Mouse (Mus musculus) limb, embryonic 10.5 days (tissue): ENCODE data around the gene Gdf11. TPM values are rescaled to one million over a fixed set of nuclear protein-coding genes. Genes with fewer than 3 reads are reported as not detected.

ENCODE experiments used
- DNase-seq: peaks from one replicate; pipeline ENCODE4 v3.0.0-alpha.2; 2017; ENCODE audit warnings: low spot score
- H3K27ac ChIP-seq: fragments of 300-500 bp; sonication (generic); 2 replicates; pipeline ENCODE4 v1.5.1; 2016; ENCODE audit warnings: mild to moderate bottlenecking
- H3K27me3 ChIP-seq: fragments of 300-500 bp; sonication (generic); 2 replicates; pipeline ENCODE4 v1.6.1; 2016; ENCODE audit warnings: low read depth, mild to moderate bottlenecking; ENCODE audit not compliant: poor library complexity, severe bottlenecking
- H3K36me3 ChIP-seq: fragments of 300-500 bp; sonication (generic); 2 replicates; pipeline ENCODE4 v1.6.1; 2016; ENCODE audit warnings: mild to moderate bottlenecking, moderate library complexity
- H3K4me1 ChIP-seq: fragments of 300-500 bp; sonication (generic); 2 replicates; pipeline ENCODE4 v1.6.1; 2016
- H3K4me3 ChIP-seq: fragments of 300-500 bp; sonication (generic); 2 replicates; pipeline ENCODE4 v1.5.1; 2016; ENCODE audit warnings: mild to moderate bottlenecking, moderate library complexity
- H3K9me3 ChIP-seq: fragments of 300-500 bp; sonication (generic); replicated peaks from 2 replicates; pipeline ENCODE4 v1.6.1; 2016; ENCODE audit warnings: mild to moderate bottlenecking
- WGBS: fragments of 180-500 bp; shearing (Covaris S2); methylation state at CpG from one replicate; pipeline ENCODE4 v1.1.7; 2016; 5-methylcytosine and 5-hydroxymethylcytosine counted together
- polyA plus RNA-seq: library from polyadenylated mRNA; unstranded; fragments of >200 nt; fragmentation: Nextera tagmentation; extraction: Ambion mirVana; gene quantifications from 2 replicates; pipeline ENCODE4 v1.2.1, GENCODE M21; 2016

The Gdf11 gene
- polyA plus RNA-seq, 1 experiment from 2014 or later: 16.2 TPM

GRCm38 (mm10) chr10:128928356-128928755 lies 36.8 kb upstream of the Gdf11 start:
- no peak overlapping the region for H3K27ac ChIP-seq
- H3K27me3 ChIP-seq: peaks cover 67% of the 10 kb centered on the region
- H3K36me3 ChIP-seq: no peaks in the 10 kb centered on the region
- 38% methylated on average over 4 of the region's 4 CpGs for WGBS
- H3K9me3 ChIP-seq: no peaks in the 10 kb centered on the region
- H3K4me1 ChIP-seq: peaks cover 9% of the 10 kb centered on the region
- DNase-seq: no peak
- no peak overlapping the region for H3K4me3 ChIP-seq

GRCm38 (mm10) chr10:128923935-128924334 lies 32.4 kb upstream of the Gdf11 start, which contains the start of gene Bloc1s1:
TSS of gene Bloc1s1 (minus strand) at chr10:128924035.
- 66% methylated on average over 9 of the region's 9 CpGs for WGBS
- peaks cover 5% of the 10 kb centered on the region for H3K36me3 ChIP-seq
- peaks cover 23% of the 10 kb centered on the region for H3K27me3 ChIP-seq
- H3K4me3 ChIP-seq: peak within 1 kb of the TSS; percentile 77
- peaks cover 43% of the 10 kb centered on the region for H3K4me1 ChIP-seq
- DNase-seq: no peak
- H3K27ac ChIP-seq: peak within 1 kb of the TSS; percentile 86
- no peaks in the 10 kb centered on the region for H3K9me3 ChIP-seq

- peaks cover 15% of the 10 kb centered on the region for H3K27me3 ChIP-seq
- H3K27ac ChIP-seq: peak overlapping the region; percentile 86
- peak overlapping the region; percentile 77 for H3K4me3 ChIP-seq
- DNase-seq: peak; percentile 92
- H3K4me1 ChIP-seq: peaks cover 46% of the 10 kb centered on the region
- H3K9me3 ChIP-seq: no peaks in the 10 kb centered on the region
- peaks cover 9% of the 10 kb centered on the region for H3K36me3 ChIP-seq
- under 1% methylated on average over 42 of the region's 42 CpGs for WGBS
Observed at GRCm38 (mm10) chr10:128923013-128923691, 31.6 kb upstream of the Gdf11 start.

- peaks cover 46% of the 10 kb centered on the region for H3K4me1 ChIP-seq
- H3K27me3 ChIP-seq: peaks cover 11% of the 10 kb centered on the region; the same call in 1 of the 2 replicates
- 19% methylated on average over 1 of the region's 1 CpGs for WGBS
Observed at GRCm38 (mm10) chr10:128922822-128923012, 31.2 kb upstream of the Gdf11 start, which contains the start of gene Rdh5. TSS of gene Rdh5 (minus strand) at chr10:128922888.

GRCm38 (mm10) chr10:128921883-128922821 lies 30.6 kb upstream of the Gdf11 start:
- no peak for DNase-seq
- peaks cover 5% of the 10 kb centered on the region; the same call in 1 of the 2 replicates for H3K27me3 ChIP-seq
- H3K4me1 ChIP-seq: peaks cover 46% of the 10 kb centered on the region
- peak overlapping the region; percentile 86 for H3K27ac ChIP-seq
- WGBS: 76% methylated on average over 16 of the region's 16 CpGs
- peak overlapping the region; percentile 77 for H3K4me3 ChIP-seq
- no peaks in the 10 kb centered on the region for H3K9me3 ChIP-seq
- H3K36me3 ChIP-seq: peaks cover 19% of the 10 kb centered on the region

More at GRCm38 (mm10) chr10:128922822-128923012, 31.2 kb upstream of the Gdf11 start, which contains the start of gene Rdh5:
- H3K9me3 ChIP-seq: no peaks in the 10 kb centered on the region
- no peak for DNase-seq
- H3K4me3 ChIP-seq: peak within 1 kb of the TSS; percentile 77
- peak within 1 kb of the TSS; percentile 86 for H3K27ac ChIP-seq
- peaks cover 13% of the 10 kb centered on the region for H3K36me3 ChIP-seq

GRCm38 (mm10) chr10:128921251-128921650 lies 29.7 kb upstream of the Gdf11 start:
- no peak overlapping the region for H3K4me3 ChIP-seq
- WGBS: 68% methylated on average over 1 of the region's 1 CpGs
- no peak overlapping the region for H3K27ac ChIP-seq
- H3K4me1 ChIP-seq: peaks cover 46% of the 10 kb centered on the region
- peaks cover 26% of the 10 kb centered on the region for H3K36me3 ChIP-seq
- DNase-seq: no peak
- H3K27me3 ChIP-seq: 0 out of 2 replicates have a peak, but pooled peaks cover 5% of the 10 kb centered on the region
- no peaks in the 10 kb centered on the region for H3K9me3 ChIP-seq

GRCm38 (mm10) chr10:128920736-128921161 lies 29.2 kb upstream of the Gdf11 start:
- WGBS: 54% methylated on average over 3 of the region's 3 CpGs
- H3K4me1 ChIP-seq: peaks cover 46% of the 10 kb centered on the region
- no peak for DNase-seq
- no peaks in the 10 kb centered on the region for H3K9me3 ChIP-seq
- no peak overlapping the region for H3K4me3 ChIP-seq
- H3K27ac ChIP-seq: no peak overlapping the region
- H3K36me3 ChIP-seq: peaks cover 30% of the 10 kb centered on the region
- 0 out of 2 replicates have a peak, but pooled peaks cover 5% of the 10 kb centered on the region for H3K27me3 ChIP-seq

- Histone ChIP-seq H3K36me3 (peaks cover 38% of the 10 kb centered on the region), H3K27ac (no peak overlapping the region), H3K4me3 (no peak overlapping the region), H3K9me3 (no peaks in the 10 kb centered on the region), H3K4me1 (peaks cover 46% of the 10 kb centered on the region), H3K27me3 (0 out of 2 replicates have a peak, but pooled peaks cover 5% of the 10 kb centered on the region)
- no peak for DNase-seq
- 82% methylated on average over 7 of the region's 7 CpGs for WGBS
Observed at GRCm38 (mm10) chr10:128919966-128920365, 28.4 kb upstream of the Gdf11 start.

GRCm38 (mm10) chr10:128919203-128919631 lies 27.7 kb upstream of the Gdf11 start:
- no peak overlapping the region for H3K4me3 ChIP-seq
- H3K9me3 ChIP-seq: no peaks in the 10 kb centered on the region
- WGBS: 30% methylated on average over 6 of the region's 6 CpGs
- peak overlapping the region; percentile 31; the same call in 1 of the 2 replicates for H3K27ac ChIP-seq
- 0 out of 2 replicates have a peak, but pooled peaks cover 4% of the 10 kb centered on the region for H3K27me3 ChIP-seq
- peaks cover 45% of the 10 kb centered on the region for H3K36me3 ChIP-seq
- H3K4me1 ChIP-seq: peaks cover 46% of the 10 kb centered on the region
- no peak for DNase-seq

- no peaks in the 10 kb centered on the region for H3K9me3 ChIP-seq
- DNase-seq: no peak
- peaks cover 46% of the 10 kb centered on the region for H3K4me1 ChIP-seq
- no peak overlapping the region for H3K4me3 ChIP-seq
- 78% methylated on average over 7 of the region's 7 CpGs for WGBS
- H3K27me3 ChIP-seq: no peaks in the 10 kb centered on the region
- H3K27ac ChIP-seq: no peak overlapping the region
- H3K36me3 ChIP-seq: peaks cover 55% of the 10 kb centered on the region
Observed at GRCm38 (mm10) chr10:128918246-128918645, 26.7 kb upstream of the Gdf11 start.

GRCm38 (mm10) chr10:128917400-128917799 lies 25.9 kb upstream of the Gdf11 start:
- 94% methylated on average over 6 of the region's 6 CpGs for WGBS
- no peak for DNase-seq
- no peak overlapping the region for H3K27ac ChIP-seq
- H3K4me1 ChIP-seq: peaks cover 46% of the 10 kb centered on the region
- no peaks in the 10 kb centered on the region for H3K27me3 ChIP-seq
- H3K4me3 ChIP-seq: no peak overlapping the region
- peaks cover 63% of the 10 kb centered on the region for H3K36me3 ChIP-seq
- no peaks in the 10 kb centered on the region for H3K9me3 ChIP-seq

GRCm38 (mm10) chr10:128916665-128917064 lies 25.1 kb upstream of the Gdf11 start:
- Histone ChIP-seq H3K36me3 (peaks cover 71% of the 10 kb centered on the region), H3K27me3 (no peaks in the 10 kb centered on the region), H3K4me3 (no peak overlapping the region), H3K4me1 (peaks cover 46% of the 10 kb centered on the region), H3K27ac (no peak overlapping the region), H3K9me3 (no peaks in the 10 kb centered on the region)
- DNase-seq: no peak
- WGBS: 91% methylated on average over 3 of the region's 3 CpGs

- H3K27me3 ChIP-seq: no peaks in the 10 kb centered on the region
- 98% methylated on average over 2 of the region's 2 CpGs for WGBS
- no peak overlapping the region for H3K4me3 ChIP-seq
- no peak for DNase-seq
- H3K27ac ChIP-seq: no peak overlapping the region
- peaks cover 78% of the 10 kb centered on the region for H3K36me3 ChIP-seq
- H3K4me1 ChIP-seq: peaks cover 46% of the 10 kb centered on the region
- H3K9me3 ChIP-seq: no peaks in the 10 kb centered on the region
Observed at GRCm38 (mm10) chr10:128915550-128915949, 24.0 kb upstream of the Gdf11 start.
